Mouse (Mus musculus) macrophage (primary cell): ENCODE results near the gene Pate4. TPM values are rescaled to one million over a fixed set of nuclear protein-coding genes. Genes with fewer than 3 reads are reported as not detected.
"Not testable (repeated sequence)": the region's sequence is repeated elsewhere in the genome, so short reads cannot be mapped to it uniquely, and the experiment has no call there.

ENCODE experiments used
- H3K27ac ChIP-seq: fragments of 350-480 bp; formaldehyde crosslinking; 2 replicates; pipeline ENCODE4 v1.9.0; 2021
- H3K36me3 ChIP-seq: fragments of 350-480 bp; formaldehyde crosslinking; 2 replicates; pipeline ENCODE4 v1.9.0; 2021; ENCODE audit errors: inconsistent target
- H3K4me3 ChIP-seq: fragments of 350-480 bp; formaldehyde crosslinking; 2 replicates; pipeline ENCODE4 v1.9.0; 2021; ENCODE audit errors: inconsistent target
- H3K79me2 ChIP-seq: fragments of 350-480 bp; formaldehyde crosslinking; 2 replicates; pipeline ENCODE4 v1.9.0; 2021; ENCODE audit errors: inconsistent target
- WGBS: methylation state at CpG from one replicate; pipeline ENCODE4 v1.1.7; 2026; ENCODE audit warnings: inconsistent platforms; ENCODE audit not compliant: missing documents; 5-methylcytosine and 5-hydroxymethylcytosine counted together
- polyA plus RNA-seq: library from polyadenylated mRNA; stranded (reverse); fragments of 250-400 nt; gene quantifications from 3 replicates; pipeline ENCODE4 v1.2.4, GENCODE M21; 2018; ENCODE audit warnings: inconsistent platforms
- total RNA-seq, 78 experiments: library from RNA; depleted of rRNA; stranded (reverse); fragments of 250-400 nt; gene quantifications; 1 replicate in 9 of 78; 2 replicates in 24 of 78; 3 replicates in 43 of 78; 4 replicates in 2 of 78; pipeline ENCODE4 v1.2.4; 2018; ENCODE audit warnings: inconsistent platforms in 56 of 78

Gene Pate4
- total RNA-seq (2018; cell fraction: chromatin; rRNA removed), result not detected
- total RNA-seq (2018; cell fraction: cytosol; rRNA removed), result not detected
- not detected for total RNA-seq (2018; cell fraction: nucleus; rRNA removed)
- not detected in 3 replicates for polyA plus RNA-seq

GRCm38 (mm10) chr9:35611841-35612240 is at the start of gene Pate4:
Pate4 (minus strand) TSS chr9:35611941.
- WGBS, result no CpG with 5 or more reads among the region's 1 CpGs
- Histone ChIP-seq H3K4me3 (no peak within 1 kb of the TSS), H3K36me3 (no peaks in the 10 kb centered on the region), H3K27ac (no peak within 1 kb of the TSS), H3K79me2 (no peaks in the 10 kb centered on the region)

DNA sequence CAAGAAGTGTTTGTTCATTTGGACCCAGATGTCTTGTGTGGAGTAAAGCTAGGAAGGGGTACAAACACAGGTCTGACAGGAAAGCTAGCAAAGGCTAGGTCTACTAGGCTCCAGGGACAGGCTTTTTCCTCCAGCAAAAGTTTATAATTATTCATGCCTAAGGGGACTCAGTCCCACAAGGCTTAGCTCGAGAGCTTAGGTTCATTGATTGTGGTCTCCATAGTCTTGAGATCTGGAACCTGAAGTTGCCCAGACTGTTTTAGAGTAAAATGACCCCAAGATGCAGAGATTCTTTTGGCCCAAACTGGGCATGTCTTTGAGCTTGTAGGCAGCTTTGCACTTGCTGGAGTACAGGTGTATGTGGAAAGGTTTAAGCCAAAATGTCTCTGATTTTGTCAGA is 36.4 kb upstream of the Pate4 start, which contains the start of gene Pate3:
TSS of gene Pate3 (minus strand) at position 101 of the 400 bp plus-strand sequence.
- Histone ChIP-seq H3K79me2 (no peaks in the 10 kb centered on the region), H3K27ac (no peak within 1 kb of the TSS), H3K4me3 (no peak within 1 kb of the TSS), H3K36me3 (no peaks in the 10 kb centered on the region)
- whole genome bisulfite sequencing, result 89% methylated on average over 1 of the region's 1 CpGs

DNA sequence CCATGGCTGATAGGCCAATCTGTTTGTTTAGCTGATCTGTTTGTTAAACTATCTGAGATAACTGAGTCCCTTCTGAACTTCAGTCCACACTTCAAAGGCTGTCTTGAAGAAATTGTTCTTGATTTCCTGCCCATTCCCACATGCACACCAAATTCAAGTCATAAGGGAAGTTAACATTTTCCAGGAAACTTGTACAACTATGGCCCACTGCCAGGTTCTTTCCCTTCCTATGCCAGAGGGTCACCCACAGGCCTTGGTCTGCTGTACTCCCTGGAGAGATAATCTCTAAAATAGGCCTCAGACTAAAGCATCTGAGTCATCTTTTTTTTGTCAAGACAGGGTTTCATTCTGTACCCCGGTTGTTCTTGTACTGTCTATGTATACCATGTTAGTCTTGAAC is 21.2 kb upstream of the Pate4 start:
- Histone ChIP-seq H3K36me3 (no peaks in the 10 kb centered on the region), H3K4me3 (no peak overlapping the region), H3K79me2 (no peaks in the 10 kb centered on the region), H3K27ac (no peak overlapping the region)
- WGBS, result 100% methylated on average over 1 of the region's 1 CpGs

GRCm38 (mm10) chr9:35616784-35617183 is 5.0 kb upstream of the Pate4 start:
- not testable (repeated sequence) for H3K79me2 ChIP-seq, H3K4me3 ChIP-seq, H3K36me3 ChIP-seq, H3K27ac ChIP-seq
- WGBS, result 69% methylated on average over 2 of the region's 2 CpGs

DNA sequence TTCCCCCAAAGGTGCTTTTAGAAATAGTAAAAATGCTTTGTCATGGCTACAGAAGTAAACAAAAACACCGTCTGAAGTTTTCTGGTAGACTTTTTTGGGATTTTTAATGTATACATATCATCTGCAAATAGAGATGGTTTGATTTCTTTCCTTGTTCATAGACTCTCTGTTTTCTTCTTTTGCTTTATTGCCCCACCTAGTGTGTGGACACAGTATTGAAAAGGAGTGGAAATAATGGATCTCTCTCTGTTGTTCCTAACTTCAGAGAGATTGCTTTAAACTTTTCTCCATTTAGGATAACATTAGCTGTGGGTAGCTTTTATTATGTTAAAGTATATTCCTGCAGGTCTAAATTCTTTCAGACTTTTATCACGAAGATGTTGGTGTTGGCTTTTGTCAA is 2.3 kb upstream of the Pate4 start:
- Histone ChIP-seq H3K4me3 (no peak overlapping the region), H3K27ac (no peak overlapping the region), H3K79me2 (no peaks in the 10 kb centered on the region), H3K36me3 (no peaks in the 10 kb centered on the region)
- WGBS, result 44% methylated on average over 2 of the region's 2 CpGs

- 84% methylated on average over 8 of the region's 8 CpGs for WGBS
- Histone ChIP-seq H3K4me3 (no peak overlapping the region), H3K36me3 (no peaks in the 10 kb centered on the region), H3K27ac (no peak overlapping the region), H3K79me2 (no peaks in the 10 kb centered on the region)
These were observed 3.9 kb downstream of the Pate4 start for GRCm38 (mm10) chr9:35607647-35608405.

- WGBS, result 12% methylated on average over 2 of the region's 2 CpGs
These were observed 18.8 kb downstream of the Pate4 start for GRCm38 (mm10) chr9:35592903-35593302.

GRCm38 (mm10) chr9:35587674-35588073 is 24.1 kb downstream of the Pate4 start:
- Histone ChIP-seq H3K79me2 (no peaks in the 10 kb centered on the region), H3K27ac (no peak overlapping the region), H3K36me3 (no peaks in the 10 kb centered on the region), H3K4me3 (no peak overlapping the region)
- 25% methylated on average over 1 of the region's 1 CpGs for WGBS

More at GRCm38 (mm10) chr9:35592903-35593302, 18.8 kb downstream of the Pate4 start:
- Histone ChIP-seq H3K36me3 (no peaks in the 10 kb centered on the region), H3K79me2 (no peaks in the 10 kb centered on the region), H3K27ac (no peak overlapping the region), H3K4me3 (no peak overlapping the region)

- 19% methylated on average over 31 of the region's 32 CpGs for WGBS
- Histone ChIP-seq H3K27ac (no peak overlapping the region), H3K79me2 (peaks cover 2% of the 10 kb centered on the region; the same call in 1 of the 2 replicates), H3K4me3 (no peak overlapping the region), H3K36me3 (no peaks in the 10 kb centered on the region)
These were observed 37.3 kb downstream of the Pate4 start for GRCm38 (mm10) chr9:35574416-35574815.

DNA sequence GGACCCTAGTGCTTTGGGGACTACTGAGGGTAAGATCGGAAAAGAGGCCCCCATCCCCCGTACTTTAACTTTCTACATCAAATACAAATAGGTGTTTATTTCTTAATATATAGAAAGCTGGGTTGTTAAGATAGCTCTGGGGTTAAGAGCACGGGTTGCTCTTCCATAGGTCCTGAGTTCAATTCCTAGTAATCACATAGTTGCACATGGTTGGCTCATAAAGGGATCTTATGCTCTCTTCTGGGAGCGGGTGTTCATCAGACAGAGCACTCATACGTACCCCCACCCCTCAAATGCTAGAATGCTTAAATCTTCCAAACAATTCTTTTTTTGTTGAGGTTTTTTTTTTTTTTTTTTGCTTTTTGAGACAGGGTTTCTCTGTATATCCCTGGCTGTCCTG is 41.1 kb downstream of the Pate4 start:
- H3K27ac ChIP-seq, result peak overlapping the region; percentile 25; the same call in 1 of the 2 replicates
- H3K4me3 ChIP-seq, result peak overlapping the region; percentile 77
- H3K36me3 ChIP-seq, result peaks cover 4% of the 10 kb centered on the region; the same call in 1 of the 2 replicates
- H3K79me2 ChIP-seq, result peaks cover 34% of the 10 kb centered on the region
- WGBS, result 22% methylated on average over 5 of the region's 5 CpGs

GRCm38 (mm10) chr9:35569571-35570534 is 41.9 kb downstream of the Pate4 start, which contains the start of the genes Pate2 and Hyls1:
Pate2 (plus strand) TSS chr9:35570284.
Hyls1 (minus strand) TSS chr9:35570398.
- Histone ChIP-seq H3K4me3 (peak within 1 kb of the TSS; percentile 77), H3K36me3 (peaks cover 4% of the 10 kb centered on the region; the same call in 1 of the 2 replicates), H3K27ac (peak within 1 kb of the TSS; percentile 61), H3K79me2 (peaks cover 40% of the 10 kb centered on the region)
- WGBS, result under 1% methylated on average over 79 of the region's 86 CpGs

- Histone ChIP-seq H3K79me2 (peaks cover 59% of the 10 kb centered on the region), H3K36me3 (peaks cover 4% of the 10 kb centered on the region; the same call in 1 of the 2 replicates), H3K4me3 (no peak overlapping the region), H3K27ac (no peak overlapping the region)
- 97% methylated on average over 3 of the region's 3 CpGs for WGBS
These were observed 43.7 kb downstream of the Pate4 start for GRCm38 (mm10) chr9:35567995-35568394.

DNA sequence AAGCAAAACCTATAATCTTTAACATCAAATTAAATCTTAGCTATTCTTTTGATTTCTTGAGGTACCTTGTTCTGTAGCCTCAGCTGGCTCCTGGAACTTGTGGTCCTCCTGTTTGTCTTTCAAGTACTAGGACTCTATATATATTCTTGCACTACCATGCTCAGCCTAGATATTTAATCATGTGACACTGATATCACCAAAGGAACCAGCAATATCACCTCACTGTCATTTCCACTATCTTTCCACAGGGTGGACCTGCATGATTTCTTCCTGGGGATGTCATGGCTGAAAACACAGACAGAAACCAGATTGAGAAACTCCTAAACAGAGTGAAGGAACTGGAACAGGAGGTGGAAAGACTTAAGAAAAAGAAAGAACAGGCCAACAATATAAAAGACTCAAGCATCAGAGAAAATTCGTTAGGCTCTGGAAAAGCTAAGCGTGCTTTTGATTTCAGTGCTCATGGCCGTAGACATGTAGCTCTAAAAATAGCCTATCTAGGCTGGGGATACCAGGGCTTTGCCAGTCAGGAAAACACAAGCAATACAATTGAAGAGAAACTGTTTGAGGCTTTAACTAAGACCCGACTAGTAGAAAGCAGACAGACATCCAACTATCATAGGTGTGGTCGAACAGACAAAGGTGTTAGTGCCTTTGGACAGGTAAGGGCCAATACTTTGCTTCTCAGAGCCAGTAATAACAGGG is 47.1 kb downstream of the Pate4 start:
- peaks cover 4% of the 10 kb centered on the region; the same call in 1 of the 2 replicates for H3K36me3 ChIP-seq
- H3K4me3 ChIP-seq, result no peak overlapping the region
- 97% methylated on average over 5 of the region's 5 CpGs for WGBS
- peaks cover 92% of the 10 kb centered on the region for H3K79me2 ChIP-seq
- H3K27ac ChIP-seq, result no peak overlapping the region

DNA sequence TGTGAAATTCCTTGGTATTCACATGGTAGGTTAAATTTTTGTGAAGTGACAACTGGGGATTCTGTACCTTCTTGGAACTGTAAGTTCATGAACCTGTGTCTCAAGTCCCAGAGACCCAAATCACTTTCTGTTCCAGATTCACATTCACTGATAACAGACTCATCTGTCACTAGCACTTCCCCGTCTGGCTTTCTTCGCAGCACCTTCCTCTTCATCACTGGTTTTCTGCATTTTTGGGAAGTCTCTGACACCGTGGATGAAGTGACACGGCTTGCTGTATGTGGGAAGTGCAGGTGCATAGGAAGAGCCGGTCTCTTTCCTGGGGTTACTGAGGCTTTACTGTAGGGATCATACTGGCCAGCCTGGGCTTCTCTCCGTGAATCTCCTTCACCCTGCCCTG is 50.2 kb downstream of the Pate4 start:
- Histone ChIP-seq H3K4me3 (no peak overlapping the region), H3K36me3 (peaks cover under 1% of the 10 kb centered on the region; the same call in 1 of the 2 replicates), H3K79me2 (peaks cover 71% of the 10 kb centered on the region), H3K27ac (no peak overlapping the region)
- 66% methylated on average over 6 of the region's 6 CpGs for WGBS
